Mouse (Mus musculus) ES-E14 (cell line): ENCODE data around the gene Eef1akmt1. TPM values are rescaled to one million over a fixed set of nuclear protein-coding genes. Genes with fewer than 3 reads are reported as not detected.

Experiments used
- DNase-seq: peaks from one replicate; pipeline ENCODE4 v3.0.0-alpha.2; 2013; ENCODE audit warnings: low read depth, low spot score
- H3K27ac ChIP-seq: 2 replicates; pipeline ENCODE4 v1.5.1; 2012; ENCODE audit warnings: low read depth, mild to moderate bottlenecking, low read length, moderate library complexity, mixed read lengths; ENCODE audit not compliant: poor library complexity, insufficient read depth, severe bottlenecking
- H3K36me3 ChIP-seq: 2 replicates; pipeline ENCODE4 v1.6.1; 2012; ENCODE audit warnings: mild to moderate bottlenecking, low read length, moderate library complexity, mixed read lengths; ENCODE audit not compliant: control insufficient read depth, poor library complexity, insufficient read depth, severe bottlenecking
- H3K4me1 ChIP-seq, 2 experiments: fragments of 150-350 bp in 1 of 2; sonication (generic) in 1 of 2; 2 replicates each; pipeline ENCODE4 v1.6.1; 2012; ENCODE audit warnings: low read length in 2 of 2, mild to moderate bottlenecking in 1 of 2, mixed read lengths in 1 of 2; ENCODE audit not compliant: control insufficient read depth in 2 of 2, insufficient read depth in 2 of 2, poor library complexity in 1 of 2
- H3K4me3 ChIP-seq, 2 experiments: fragments of 150-350 bp in 1 of 2; sonication (generic) in 1 of 2; 2 replicates each; pipeline ENCODE4 v1.5.1; 2012; ENCODE audit warnings: low read length in 2 of 2, low read depth in 1 of 2, mild to moderate bottlenecking in 1 of 2, mixed read lengths in 1 of 2; ENCODE audit not compliant: insufficient read depth in 1 of 2, poor library complexity in 1 of 2, severe bottlenecking in 1 of 2
- H3K9ac ChIP-seq: 2 replicates; pipeline ENCODE4 v1.6.1; 2012; ENCODE audit warnings: low read depth, mild to moderate bottlenecking, low read length, mixed read lengths; ENCODE audit not compliant: poor library complexity, insufficient read depth, severe bottlenecking
- H3K9me3 ChIP-seq: fragments of 150-350 bp; sonication (generic); 2 replicates; pipeline ENCODE4 v1.6.1; 2012; ENCODE audit warnings: low read depth, mild to moderate bottlenecking, low read length; ENCODE audit not compliant: control insufficient read depth, insufficient read depth
- CHD2 ChIP-seq: IDR thresholded peaks from 2 replicates; pipeline ENCODE4 v1.6.1; 2014; ENCODE audit warnings: mild to moderate bottlenecking, low read depth, low read length, inconsistent platforms
- HCFC1 ChIP-seq: IDR thresholded peaks from 2 replicates; pipeline ENCODE4 v1.6.1; 2012; ENCODE audit warnings: low read length, inconsistent platforms, borderline replicate concordance; ENCODE audit not compliant: insufficient read depth
- MAFK ChIP-seq: IDR thresholded peaks from 2 replicates; pipeline ENCODE4 v1.6.1; 2014; ENCODE audit warnings: mild to moderate bottlenecking, low read depth, low read length, inconsistent platforms; ENCODE audit not compliant: insufficient read depth
- ZC3H11A ChIP-seq: IDR thresholded peaks from 2 replicates; pipeline ENCODE4 v1.6.1; 2012; ENCODE audit warnings: low read depth, mild to moderate bottlenecking, inconsistent platforms, low read length, borderline replicate concordance
- ZNF384 ChIP-seq: IDR thresholded peaks from 2 replicates; pipeline ENCODE4 v1.6.1; 2012; ENCODE audit warnings: low read depth, low read length, inconsistent platforms
- in situ Hi-C, 2 experiments: fragments of 600-800 bp; cut with MboI; formaldehyde crosslinking; loops; one replicate each; pipeline ENCODE4 v1.15.1; 2025; ENCODE audit warnings: low sequenced_read_pairs in 2 of 2, inconsistent platforms in 1 of 2; ENCODE audit not compliant: unreplicated experiment in 2 of 2
- total RNA-seq: library from RNA; depleted of rRNA; stranded (reverse); fragments of 300-350 nt; gene quantifications from 2 replicates; pipeline ENCODE4 v1.2.3, GENCODE M21; 2012

The Eef1akmt1 gene
- total RNA-seq, 1 experiment: 29.2 TPM

- in situ Hi-C loops: no loop called here
- H3K36me3 ChIP-seq: no peaks in the 10 kb centered on the region
- H3K9me3 ChIP-seq: no peaks in the 10 kb centered on the region
- H3K9ac ChIP-seq: peak overlapping the region; percentile 74; the same call in 1 of the 2 replicates
- TF ChIP-seq MAFK (no peak), ZNF384 (peak; percentile 92)
- peak overlapping the region; percentile 97 for H3K27ac ChIP-seq
- DNase-seq: no peak
- peaks cover 5 to 48% of the 10 kb centered on the region in 2 experiments for H3K4me1 ChIP-seq
- H3K4me3 ChIP-seq: peak overlapping the region; percentile 5 to 27; a peak in 3 of 4 replicates
Observed at GRCm38 (mm10) chr14:57529786-57530515, 41.5 kb downstream of the Eef1akmt1 start.

GRCm38 (mm10) chr14:57529086-57529785 is 42.2 kb downstream of the Eef1akmt1 start:
- H3K9me3 ChIP-seq: no peaks in the 10 kb centered on the region
- TF ChIP-seq ZC3H11A: no peak
- no peak for TF ChIP-seq CHD2
- no peak for TF ChIP-seq MAFK
- no peak for TF ChIP-seq ZNF384
- TF ChIP-seq HCFC1: no peak
- H3K27ac ChIP-seq: peak overlapping the region; percentile 93
- no peak for DNase-seq
- H3K4me3 ChIP-seq: peak overlapping the region; percentile 5 to 26; a peak in 3 of 4 replicates
- peaks cover 5 to 41% of the 10 kb centered on the region in 2 experiments for H3K4me1 ChIP-seq
- H3K36me3 ChIP-seq: no peaks in the 10 kb centered on the region
- H3K9ac ChIP-seq: peak overlapping the region; percentile 63; the same call in 1 of the 2 replicates
- in situ Hi-C loops: no loop called here

- Histone ChIP-seq H3K4me1 (peaks cover 5 to 39% of the 10 kb centered on the region in 2 experiments), H3K9ac (no peak overlapping the region), H3K27ac (peak overlapping the region; percentile 16; the same call in 1 of the 2 replicates), H3K4me3 (no peak overlapping the region), H3K9me3 (no peaks in the 10 kb centered on the region), H3K36me3 (peaks cover 6% of the 10 kb centered on the region; the same call in 1 of the 2 replicates)
- in situ Hi-C loops: no loop called here
- no peak for TF ChIP-seq CHD2
- TF ChIP-seq MAFK: no peak
- TF ChIP-seq HCFC1: no peak
- no peak for TF ChIP-seq ZNF384
- no peak for TF ChIP-seq ZC3H11A
- DNase-seq: no peak
Observed at GRCm38 (mm10) chr14:57527598-57527997, 43.8 kb downstream of the Eef1akmt1 start.

GRCm38 (mm10) chr14:57527122-57527521 is 44.3 kb downstream of the Eef1akmt1 start:
- Histone ChIP-seq H3K4me1 (peaks cover 5 to 37% of the 10 kb centered on the region in 2 experiments), H3K27ac (peak overlapping the region; percentile 16; the same call in 1 of the 2 replicates), H3K36me3 (peaks cover 8% of the 10 kb centered on the region; the same call in 1 of the 2 replicates), H3K9me3 (no peaks in the 10 kb centered on the region), H3K4me3 (no peak overlapping the region), H3K9ac (no peak overlapping the region)
- DNase-seq: no peak
- TF ChIP-seq MAFK (no peak), ZNF384 (no peak), HCFC1 (no peak), CHD2 (no peak), ZC3H11A (no peak)
- in situ Hi-C loops: no loop called here
